Mouse (Mus musculus) CH12.LX (cell line): Measurements from ENCODE around the gene Tbca.

ENCODE experiments used
- CTCF ChIP-seq, 2 experiments: IDR thresholded peaks in 1 of 2; conservative IDR thresholded peaks in 1 of 2; 2 replicates each; pipeline ENCODE4 v1.5.1; 2011 to 2012; ENCODE audit warnings: low read depth in 2 of 2, low read length in 2 of 2, improper control_type of control experiment in 1 of 2, inconsistent platforms in 1 of 2, mild to moderate bottlenecking in 1 of 2, moderate library complexity in 1 of 2
- ELF1 ChIP-seq: IDR thresholded peaks from 2 replicates; pipeline ENCODE4 v1.6.1; 2014; ENCODE audit warnings: low read depth, mild to moderate bottlenecking, inconsistent platforms, low read length, improper control_type of control experiment
- EP300 ChIP-seq: IDR thresholded peaks from 2 replicates; pipeline ENCODE4 v1.6.1; 2011; ENCODE audit warnings: low read length, improper control_type of control experiment
- ETS1 ChIP-seq: conservative IDR thresholded peaks from 2 replicates; pipeline ENCODE4 v1.6.1; 2012; ENCODE audit warnings: low read depth, mild to moderate bottlenecking, inconsistent platforms, low read length, improper control_type of control experiment, moderate library complexity
- MAZ ChIP-seq: IDR thresholded peaks from 2 replicates; pipeline ENCODE4 v1.6.1; 2012; ENCODE audit warnings: low read depth, mild to moderate bottlenecking, inconsistent platforms, low read length, improper control_type of control experiment, moderate library complexity
- POLR2A ChIP-seq: IDR thresholded peaks from 2 replicates; pipeline ENCODE4 v1.6.1; 2011; ENCODE audit warnings: low read depth, mild to moderate bottlenecking, improper control_type of control experiment, low read length
- POLR2AphosphoS2 ChIP-seq: IDR thresholded peaks from 2 replicates; pipeline ENCODE4 v1.6.1; 2011; ENCODE audit warnings: low read depth, low read length, improper control_type of control experiment
- UBTF ChIP-seq: IDR thresholded peaks from 2 replicates; pipeline ENCODE4 v1.6.1; 2012; ENCODE audit warnings: low read depth, mild to moderate bottlenecking, inconsistent platforms, low read length, improper control_type of control experiment, moderate library complexity
- USF1 ChIP-seq: IDR thresholded peaks from 2 replicates; pipeline ENCODE4 v1.6.1; 2014; ENCODE audit warnings: low read depth, mild to moderate bottlenecking, inconsistent platforms, low read length, improper control_type of control experiment
- ZKSCAN1 ChIP-seq: IDR thresholded peaks from 2 replicates; pipeline ENCODE4 v1.6.1; 2012; ENCODE audit warnings: low read depth, inconsistent platforms, low read length, improper control_type of control experiment, borderline replicate concordance
- ZNF384 ChIP-seq: IDR thresholded peaks from 2 replicates; pipeline ENCODE4 v1.6.1; 2012; ENCODE audit warnings: low read depth, low read length, improper control_type of control experiment, inconsistent platforms

GRCm38 (mm10) chr13:94862491-94863230 is 74.0 kb downstream of the Tbca start:
- TF ChIP-seq CTCF (conservative IDR thresholded peaks at IDR 0.05 in 1 of 2, IDR thresholded peaks at IDR 0.05 in 1 of 2; ENCODE audit: low read depth in 2 of 2, low read length in 2 of 2) (no peak), ZNF384 (no peak), UBTF (no peak), USF1 (no peak), MAZ (no peak), EP300 (no peak), POLR2A (no peak), ETS1 (no peak), ELF1 (no peak), ZKSCAN1 (no peak), POLR2AphosphoS2 (no peak)
